Mouse (Mus musculus) MEL (cell line): ENCODE data around the gene Rasl10b.

ENCODE experiments used
- CHD1 ChIP-seq: IDR thresholded peaks from 2 replicates; pipeline ENCODE4 v1.6.1; 2012; ENCODE audit warnings: low read depth, mild to moderate bottlenecking, inconsistent platforms, low read length, improper control_type of control experiment
- CTCF ChIP-seq, 3 experiments: IDR thresholded peaks in 2 of 3; conservative IDR thresholded peaks in 1 of 3; 2 replicates each; pipeline ENCODE4 v1.5.1; 2011 to 2012; ENCODE audit warnings: low read length in 3 of 3, low read depth in 2 of 3, mild to moderate bottlenecking in 2 of 3, improper control_type of control experiment in 1 of 3, inconsistent platforms in 1 of 3, mixed read lengths in 1 of 3, moderate library complexity in 1 of 3; ENCODE audit not compliant: control insufficient read depth in 1 of 3, insufficient read depth in 1 of 3, poor library complexity in 1 of 3, severe bottlenecking in 1 of 3
- GATA1 ChIP-seq: IDR thresholded peaks from 2 replicates; pipeline ENCODE4 v1.6.1; 2011; ENCODE audit warnings: low read depth, low read length, improper control_type of control experiment
- MAFK ChIP-seq: IDR thresholded peaks from 2 replicates; pipeline ENCODE4 v1.6.1; 2011; ENCODE audit warnings: low read depth, mild to moderate bottlenecking, low read length, improper control_type of control experiment, borderline replicate concordance
- POLR2A ChIP-seq, 2 experiments: IDR thresholded peaks; 2 replicates each; pipeline ENCODE4 v1.6.1; 2011 to 2012; ENCODE audit warnings: low read length in 2 of 2, mild to moderate bottlenecking in 2 of 2, control low read depth in 1 of 2, improper control_type of control experiment in 1 of 2, low read depth in 1 of 2, moderate library complexity in 1 of 2; ENCODE audit not compliant: control insufficient read depth in 1 of 2, insufficient read depth in 1 of 2, poor library complexity in 1 of 2
- SMC3 ChIP-seq: IDR thresholded peaks from 2 replicates; pipeline ENCODE4 v1.6.1; 2011; ENCODE audit warnings: low read depth, low read length, improper control_type of control experiment

DNA sequence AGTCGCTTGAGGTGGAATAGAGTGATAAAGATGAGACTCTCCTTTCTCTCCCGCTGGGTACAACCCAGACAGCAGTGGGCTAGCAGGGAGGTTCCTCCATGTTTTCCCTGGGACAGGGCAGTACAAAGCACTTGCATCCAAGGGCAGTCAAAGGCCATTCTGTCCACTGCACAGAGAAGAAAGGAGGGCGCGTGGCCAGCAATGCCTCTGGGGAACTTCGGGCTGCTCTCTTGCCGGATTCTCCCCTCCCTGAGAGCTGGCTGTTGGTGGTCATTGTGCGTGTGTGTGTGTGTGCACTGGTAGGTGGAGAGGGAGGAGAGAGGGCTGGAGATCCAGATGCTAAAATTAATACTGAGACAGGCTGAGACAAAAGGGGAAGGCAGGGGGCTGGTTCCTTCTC is 32.3 kb downstream of the Rasl10b start:
- TF ChIP-seq POLR2A (IDR thresholded peaks at IDR 0.05; ENCODE audit: control insufficient read depth in 1 of 2, insufficient read depth in 1 of 2, low read depth in 1 of 2, low read length in 2 of 2, poor library complexity in 1 of 2) (no peak), MAFK (no peak), SMC3 (no peak), GATA1 (no peak), CHD1 (no peak), CTCF (IDR thresholded peaks at IDR 0.05 in 2 of 3, conservative IDR thresholded peaks at IDR 0.05 in 1 of 3; ENCODE audit: control insufficient read depth in 1 of 3, insufficient read depth in 1 of 3, low read depth in 2 of 3, low read length in 3 of 3, poor library complexity in 1 of 3, severe bottlenecking in 1 of 3) (no peak)
